Mouse (Mus musculus): ENCODE measurements around the gene Ddx1.

The Ddx1 gene

DNA sequence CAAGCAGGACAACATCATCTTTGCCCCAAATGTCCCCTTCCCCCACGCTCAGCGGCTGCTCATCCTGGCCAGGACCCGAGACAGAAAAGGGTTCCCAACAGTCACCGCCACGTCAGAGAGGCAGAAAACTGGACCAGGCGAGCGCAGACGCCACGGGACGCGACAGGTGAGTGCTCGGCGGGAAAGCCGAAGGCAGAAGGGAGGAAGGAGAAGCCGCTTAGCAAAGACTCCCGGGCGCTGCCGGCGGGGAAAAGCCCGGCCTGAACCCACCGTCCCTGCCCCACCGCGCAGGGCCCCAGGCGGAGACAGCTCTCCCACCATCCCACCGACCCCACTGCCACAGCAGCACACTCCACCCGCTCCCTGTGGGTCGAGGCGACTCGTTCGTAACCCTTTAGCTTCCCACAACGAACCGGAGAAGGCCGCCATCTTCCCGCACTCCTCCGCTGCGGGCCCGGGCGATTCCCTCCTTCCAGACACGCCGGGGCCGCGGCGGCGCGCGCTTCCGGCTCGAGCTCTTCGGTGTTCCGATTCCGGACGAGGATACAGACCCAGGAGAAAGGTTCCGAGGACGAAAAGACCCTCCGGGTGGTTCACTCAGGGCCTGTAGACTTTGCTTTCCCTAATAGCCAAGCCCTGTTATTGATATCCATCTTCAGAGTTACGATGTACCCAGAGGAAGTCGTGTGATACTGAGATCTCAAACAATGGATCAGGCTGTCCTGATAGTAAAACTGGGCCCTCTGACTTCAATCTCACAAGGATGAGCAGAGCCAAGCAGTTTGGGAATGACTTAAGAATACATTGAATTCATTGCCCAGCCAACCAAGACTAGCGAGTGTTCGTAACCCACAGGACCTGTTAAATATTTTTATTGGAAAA lies at the start of gene Ddx1:
Ddx1 (minus strand) TSS at position 523 of the 882 bp plus-strand sequence.
- peak; percentile 52 to 72 for DNase-seq (ENCODE audit: low spot score in 2 of 2)

DNA sequence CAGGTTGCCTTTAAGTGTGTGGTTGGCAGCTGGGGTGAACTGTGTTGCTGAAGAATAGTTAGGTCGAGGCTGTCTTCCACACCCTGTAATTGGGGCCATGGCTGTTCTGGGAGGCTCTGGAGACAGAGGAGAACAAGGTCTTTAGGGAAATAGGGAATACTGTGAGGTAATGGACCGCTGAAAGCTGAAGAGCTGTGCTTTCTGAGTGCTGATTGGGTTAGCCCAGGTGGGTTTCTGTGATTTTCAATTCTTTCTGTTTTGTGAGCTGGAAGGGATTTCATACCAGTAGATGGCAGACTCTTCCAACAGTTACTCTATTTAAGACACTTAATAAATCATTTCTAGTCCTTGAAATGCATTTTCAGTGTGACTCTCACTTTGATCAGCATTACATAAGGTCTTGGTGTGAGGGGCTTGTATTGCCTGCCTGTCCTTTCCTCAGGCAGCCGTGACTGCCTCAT lies 44.4 kb upstream of the Ddx1 start:
- no peak for DNase-seq (ENCODE audit: low spot score in 2 of 2)

DNA sequence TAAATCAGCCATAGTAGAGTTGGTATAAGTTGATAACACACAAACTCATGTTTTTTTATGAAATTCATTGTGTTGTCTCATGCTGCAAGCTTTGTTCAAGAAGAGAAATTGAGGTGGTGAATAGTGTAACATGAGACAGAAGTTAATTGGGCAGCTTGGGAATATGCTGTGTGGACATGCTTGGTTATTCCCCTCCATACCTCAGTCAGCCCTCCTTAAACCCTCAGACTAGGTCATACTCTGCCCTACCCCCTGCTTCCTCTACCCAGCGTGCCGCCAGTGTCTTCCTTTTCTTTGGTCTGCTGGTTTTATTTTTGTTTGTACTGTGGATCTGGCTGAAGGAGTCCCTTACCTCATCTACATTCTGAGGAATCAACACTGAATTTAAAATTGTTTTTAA lies 42.4 kb upstream of the Ddx1 start:
- no peak for DNase-seq (ENCODE audit: low spot score in 2 of 2)

DNA sequence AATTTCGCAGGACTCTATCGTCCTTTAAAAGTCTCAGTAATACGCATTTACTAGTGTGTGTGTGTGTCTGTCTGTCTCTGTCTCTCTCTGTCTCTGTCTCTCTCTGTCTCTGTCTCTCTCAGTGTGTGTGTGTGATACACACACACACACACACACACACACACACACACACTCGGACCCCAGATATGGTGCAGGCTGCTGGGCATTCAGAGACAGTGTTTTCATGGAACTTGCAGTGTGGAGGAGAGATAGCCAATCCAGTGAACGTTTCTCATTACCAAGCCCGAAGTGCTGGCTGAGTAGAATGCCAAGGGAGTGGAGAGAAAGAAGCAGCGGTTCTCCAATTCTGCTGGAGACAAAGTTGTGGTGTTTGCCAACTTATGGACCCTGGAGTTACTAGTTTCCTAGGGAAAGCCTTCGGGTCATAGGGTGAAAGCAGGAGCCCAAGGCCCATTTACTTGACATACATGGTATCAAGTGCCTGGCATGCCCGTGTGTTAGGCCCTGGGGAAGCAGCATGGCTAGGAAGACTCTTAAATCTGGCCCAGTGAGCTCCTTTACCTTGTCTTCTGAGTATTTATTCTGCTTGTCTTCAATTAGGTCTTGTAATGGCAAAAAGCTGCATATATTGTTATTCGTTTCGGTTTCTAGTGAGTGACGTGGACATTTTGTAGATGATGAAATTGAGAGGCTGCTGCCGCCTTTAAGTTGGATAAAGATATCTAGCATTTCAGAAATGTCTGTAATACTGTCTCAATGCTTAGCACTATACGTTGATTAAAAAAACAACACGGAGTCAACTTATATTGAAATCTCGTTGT lies 20.8 kb upstream of the Ddx1 start:
- no peak for DNase-seq (ENCODE audit: low spot score in 2 of 2)

GRCm38 (mm10) chr12:13268826-13269449 lies 19.9 kb upstream of the Ddx1 start, which contains the start of gene Nbas:
Nbas (plus strand) TSS chr12:13269133.
- DNase-seq (ENCODE audit: low spot score in 2 of 2): peak; percentile 61 to 73

- no peak for DNase-seq (ENCODE audit: low spot score in 2 of 2)
Measured at GRCm38 (mm10) chr12:13268412-13268811, 19.4 kb upstream of the Ddx1 start.

- no peak for DNase-seq (ENCODE audit: low spot score in 2 of 2)
Measured at GRCm38 (mm10) chr12:13255701-13256100, 6.7 kb upstream of the Ddx1 start.

GRCm38 (mm10) chr12:13255068-13255467 lies 6.1 kb upstream of the Ddx1 start:
- DNase-seq (ENCODE audit: low spot score in 2 of 2): no peak

DNA sequence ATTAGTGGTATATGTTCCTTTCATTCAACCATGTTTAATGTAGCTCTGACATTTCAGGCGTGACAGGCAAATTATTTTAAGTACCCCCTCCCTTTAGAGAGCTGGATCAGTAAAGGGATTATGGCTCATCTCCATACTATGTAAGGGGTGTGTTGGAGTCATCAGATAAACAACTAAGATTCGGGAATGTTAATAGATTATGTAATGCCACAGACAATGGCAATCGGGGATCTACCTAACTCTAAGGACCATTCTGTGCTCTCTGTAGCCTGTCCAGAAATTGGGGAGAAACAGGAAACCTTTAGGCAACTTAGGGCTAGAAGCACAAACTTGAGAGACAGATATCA lies 533 bp upstream of the Ddx1 start:
- DNase-seq (ENCODE audit: low spot score in 2 of 2): no peak

GRCm38 (mm10) chr12:13242453-13242852 lies 6.6 kb downstream of the Ddx1 start:
- no peak for DNase-seq (ENCODE audit: low spot score in 2 of 2)

DNA sequence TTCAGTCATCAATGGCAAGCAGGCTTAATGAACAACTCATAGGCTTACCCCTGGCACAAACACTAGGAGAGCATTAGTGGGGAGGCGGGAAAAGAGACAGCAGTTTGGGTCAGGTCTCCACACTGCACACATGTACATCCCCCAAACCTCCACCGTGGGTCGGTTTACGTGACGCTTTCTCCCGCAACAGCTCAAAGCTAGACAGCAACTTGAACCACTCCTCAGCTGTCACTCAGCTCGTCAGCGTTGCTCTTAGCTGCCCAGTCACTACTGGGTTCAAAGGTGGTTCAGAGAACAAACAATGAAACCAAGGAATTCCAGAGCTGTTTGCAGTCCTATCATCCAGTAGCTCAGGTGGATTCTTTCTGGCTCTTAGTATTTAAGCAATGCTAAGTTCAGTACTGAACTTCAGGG lies 30.9 kb downstream of the Ddx1 start:
- no peak for DNase-seq (ENCODE audit: low spot score in 2 of 2)

GRCm38 (mm10) chr12:13217568-13217967 lies 31.4 kb downstream of the Ddx1 start:
- DNase-seq (ENCODE audit: low spot score in 2 of 2): no peak

DNA sequence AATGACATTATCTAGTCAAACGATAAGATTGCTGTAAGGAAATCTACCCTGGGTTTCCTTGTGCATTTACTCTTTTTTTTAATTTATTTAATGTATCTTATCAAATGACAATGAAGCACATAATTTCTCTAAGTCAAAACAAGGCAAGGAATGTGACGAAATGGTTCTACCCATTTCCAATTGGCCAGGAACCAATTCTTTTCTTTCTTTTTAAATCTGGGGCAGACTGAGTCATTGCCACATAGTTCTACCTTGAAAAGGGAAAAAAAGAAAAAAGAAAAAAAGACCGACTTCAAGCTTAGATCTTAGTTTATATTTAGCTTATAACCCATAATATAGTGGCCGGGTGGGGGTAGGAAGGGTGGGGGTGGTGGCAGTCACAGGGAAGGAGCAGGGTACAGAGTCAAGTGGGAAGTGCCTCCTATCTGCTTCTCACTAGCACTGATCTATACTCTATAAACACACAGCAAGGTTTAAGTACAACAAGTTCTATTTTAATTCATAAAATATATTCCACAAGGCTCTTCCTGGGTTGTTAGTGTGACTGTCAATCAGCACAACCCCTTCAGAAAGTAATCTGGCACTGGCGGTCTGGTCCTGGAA lies 32.4 kb downstream of the Ddx1 start:
- DNase-seq (ENCODE audit: low spot score in 2 of 2): no peak

DNA sequence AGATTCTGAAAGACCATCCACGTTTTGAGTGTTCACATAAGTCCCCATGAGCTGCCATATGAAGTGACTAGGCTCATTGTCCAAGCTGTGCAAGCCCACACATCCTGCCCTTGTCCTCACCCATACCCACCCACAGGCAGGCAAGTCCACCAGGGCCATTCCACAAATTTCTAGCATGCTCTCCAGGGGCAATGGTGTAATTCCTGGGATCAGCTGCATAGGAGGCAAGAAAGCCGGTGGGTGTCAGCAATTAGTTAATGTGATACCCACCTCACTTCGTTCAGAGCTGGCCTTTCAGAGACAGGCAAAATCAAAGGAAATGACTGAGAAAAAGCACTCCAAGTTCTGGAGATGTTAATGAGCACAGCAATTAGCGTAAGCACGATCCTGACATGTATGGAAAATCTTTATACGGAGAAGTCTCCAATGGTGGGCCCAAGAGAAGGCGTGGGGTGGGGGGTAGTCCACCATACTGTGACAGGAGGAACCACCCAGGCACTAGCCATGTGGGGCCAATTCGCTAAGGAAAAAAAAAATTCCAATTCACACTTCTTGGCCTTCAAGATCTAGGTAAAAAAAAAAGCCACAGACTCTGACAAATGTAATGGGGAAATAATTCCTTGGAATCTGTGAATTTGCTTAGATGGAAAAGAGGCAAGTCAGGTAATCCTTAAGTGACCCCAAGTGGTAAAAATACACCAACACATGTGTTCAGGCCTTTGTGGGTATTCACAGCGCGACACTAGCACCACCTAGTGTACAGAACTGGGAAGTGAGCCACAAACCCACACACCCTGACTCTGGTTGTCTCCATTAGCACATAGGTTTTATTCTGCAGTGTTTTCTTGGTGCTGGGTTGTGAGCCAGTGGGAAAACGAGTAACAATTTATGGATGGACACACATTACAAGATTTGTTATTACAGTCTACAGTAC lies 34.4 kb downstream of the Ddx1 start:
- peak; percentile 25 to 54 for DNase-seq (ENCODE audit: low spot score in 2 of 2)

DNA sequence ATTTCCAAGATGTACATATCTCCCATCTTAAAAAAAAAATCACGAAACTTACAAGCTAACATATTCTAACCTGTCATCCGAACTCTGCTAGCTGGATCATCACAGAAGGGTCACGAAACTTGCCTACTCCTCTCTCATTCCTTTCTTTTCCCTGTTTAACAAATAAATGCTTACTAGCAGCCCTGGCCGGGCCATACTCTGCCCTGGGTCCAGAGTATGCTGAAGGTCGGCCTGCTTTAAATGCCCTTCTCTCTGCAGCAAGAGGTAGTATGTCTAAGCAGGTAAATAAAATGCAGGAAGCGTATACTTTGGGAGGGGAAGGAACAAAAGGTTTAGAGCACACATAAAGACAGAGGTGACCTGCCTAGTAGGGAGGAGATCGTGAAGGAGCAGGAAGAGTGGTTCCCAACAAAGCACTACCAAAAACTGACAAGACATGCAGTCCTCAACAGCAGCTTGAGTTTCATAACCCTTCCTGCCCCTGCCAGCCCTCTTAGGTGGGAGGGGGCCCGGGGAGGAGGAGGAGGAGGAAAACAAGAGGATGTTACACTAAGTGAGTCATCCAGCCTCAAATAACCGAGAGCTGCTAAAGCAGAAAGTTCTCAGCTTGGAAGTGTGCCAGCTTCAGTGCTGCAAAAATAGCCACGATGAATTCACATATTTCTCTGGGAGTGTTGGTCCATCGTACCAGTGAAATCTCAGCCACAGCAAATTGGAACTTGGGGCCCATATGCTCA lies 37.1 kb downstream of the Ddx1 start:
- DNase-seq (ENCODE audit: low spot score in 2 of 2): no peak

GRCm38 (mm10) chr12:13209692-13210377 lies 39.2 kb downstream of the Ddx1 start:
- no peak for DNase-seq (ENCODE audit: low spot score in 2 of 2)

GRCm38 (mm10) chr12:13208983-13209451 lies 40.0 kb downstream of the Ddx1 start:
- no peak for DNase-seq (ENCODE audit: low spot score in 2 of 2)

- no peak for DNase-seq (ENCODE audit: low spot score in 2 of 2)
Measured at GRCm38 (mm10) chr12:13208517-13208916, 40.5 kb downstream of the Ddx1 start.

GRCm38 (mm10) chr12:13207099-13207498 lies 41.9 kb downstream of the Ddx1 start:
- DNase-seq (ENCODE audit: low spot score in 2 of 2): no peak
